Mouse (Mus musculus) cerebellum, adult 9-11 months (tissue): ENCODE results near the gene Ssr3.

Source experiments
- DNase-seq: peaks from one replicate; pipeline ENCODE4 v3.0.0; 2022

The Ssr3 gene

GRCm38 (mm10) chr3:65373594-65374182 is 18.7 kb downstream of the Ssr3 start:
- DNase-seq = no peak

- no peak for DNase-seq
These were observed 19.9 kb downstream of the Ssr3 start for GRCm38 (mm10) chr3:65372552-65372951.

- DNase-seq = no peak
These were observed 24.5 kb downstream of the Ssr3 start for GRCm38 (mm10) chr3:65367944-65368343.

GRCm38 (mm10) chr3:65365921-65366710 is 26.3 kb downstream of the Ssr3 start:
- no peak for DNase-seq

GRCm38 (mm10) chr3:65365184-65365583 is 27.2 kb downstream of the Ssr3 start:
- DNase-seq = no peak

- no peak for DNase-seq
These were observed 29.0 kb downstream of the Ssr3 start for GRCm38 (mm10) chr3:65363438-65363837.

- DNase-seq = no peak
These were observed 32.1 kb downstream of the Ssr3 start for GRCm38 (mm10) chr3:65360163-65360969.

- DNase-seq = no peak
These were observed 33.6 kb downstream of the Ssr3 start for GRCm38 (mm10) chr3:65358841-65359240.

- no peak for DNase-seq
These were observed 34.1 kb downstream of the Ssr3 start for GRCm38 (mm10) chr3:65358275-65358674.

- no peak for DNase-seq
These were observed 36.9 kb downstream of the Ssr3 start for GRCm38 (mm10) chr3:65355479-65355878.

- DNase-seq = no peak
These were observed 39.0 kb downstream of the Ssr3 start for GRCm38 (mm10) chr3:65353263-65354037.

- DNase-seq = no peak
These were observed 39.9 kb downstream of the Ssr3 start for GRCm38 (mm10) chr3:65352278-65353127.

GRCm38 (mm10) chr3:65346176-65346575 is 46.2 kb downstream of the Ssr3 start:
- no peak for DNase-seq

GRCm38 (mm10) chr3:65340173-65340951 is 52.1 kb downstream of the Ssr3 start:
- no peak for DNase-seq

- DNase-seq = no peak
These were observed 54.5 kb downstream of the Ssr3 start for GRCm38 (mm10) chr3:65337835-65338464.
